Mouse (Mus musculus) kidney, adult 2 months (tissue): ENCODE data around the gene Nkain4.

Source experiments
- CTCF ChIP-seq: fragments of 200-500 bp; conservative IDR thresholded peaks from 2 replicates; pipeline ENCODE4 v1.5.1; 2011; ENCODE audit warnings: low read depth, mild to moderate bottlenecking, control low read depth, low read length, moderate library complexity, mixed read lengths; ENCODE audit not compliant: insufficient read depth, insufficient read length
- POLR2A ChIP-seq: fragments of 200-500 bp; IDR thresholded peaks from one replicate; pipeline ENCODE4 v1.6.1; 2011; ENCODE audit warnings: low read depth, low read length, control low read depth

- TF ChIP-seq POLR2A (no peak), CTCF (no peak)
Observed at GRCm38 (mm10) chr2:180889921-180890280, 64.6 kb downstream of the Nkain4 start.
